Mouse (Mus musculus) stomach, embryonic 16.5 days (tissue): ENCODE results near the gene Fam57b. TPM values are rescaled to one million over a fixed set of nuclear protein-coding genes. Genes with fewer than 3 reads are reported as not detected.

Source experiments
- polyA plus RNA-seq: library from polyadenylated mRNA; unstranded; fragments of >200 nt; fragmentation: Nextera tagmentation; extraction: Ambion mirVana; gene quantifications from 2 replicates; pipeline ENCODE4 v1.2.1, GENCODE M21; 2015

Gene Fam57b
- polyA plus RNA-seq, 1 experiment from 2014 or later, result 1.1 TPM

Other genes starting within 250 kb of the Fam57b start
- 165 and 176 TPM in 2 replicates for gene Eif3c, start 231.3 kb upstream of the Fam57b start, polyA plus RNA-seq
- gene Apobr, start 212.7 kb upstream of the Fam57b start, polyA plus RNA-seq, result 1.4 and 2.2 TPM in 2 replicates
- 30.4 and 33.3 TPM in 2 replicates for gene Cln3, start 211.9 kb upstream of the Fam57b start, polyA plus RNA-seq
- gene Il27, start 202.7 kb upstream of the Fam57b start, polyA plus RNA-seq, result not detected in 2 replicates
- 133 and 141 TPM in 2 replicates for gene Nupr1, start 166.8 kb upstream of the Fam57b start, polyA plus RNA-seq
- gene Sgf29, start 148.4 kb upstream of the Fam57b start, polyA plus RNA-seq, result 40.4 and 47.6 TPM in 2 replicates
- 11.9 and 13.0 TPM in 2 replicates for gene Sult1a1, start 121.2 kb upstream of the Fam57b start, polyA plus RNA-seq
- 93.0 and 107 TPM in 2 replicates for gene Bola2, start 102.3 kb upstream of the Fam57b start, polyA plus RNA-seq
- gene Slx1b, start 101.9 kb upstream of the Fam57b start, polyA plus RNA-seq, result 9.0 and 9.5 TPM in 2 replicates
- 45.8 and 55.5 TPM in 2 replicates for gene Coro1a, start 89.9 kb upstream of the Fam57b start, polyA plus RNA-seq
- 94.8 and 109 TPM in 2 replicates for gene Mapk3, start 38.1 kb upstream of the Fam57b start, polyA plus RNA-seq
- gene Gdpd3, start 31.3 kb upstream of the Fam57b start, polyA plus RNA-seq, result 11.1 and 15.4 TPM in 2 replicates
- gene Ypel3, start 20.7 kb upstream of the Fam57b start, polyA plus RNA-seq, result 60.6 and 65.9 TPM in 2 replicates
- gene Tbx6, start 16.2 kb upstream of the Fam57b start, polyA plus RNA-seq, result 0.27 and 0.47 TPM in 2 replicates
- gene Ppp4c, start 5.2 kb upstream of the Fam57b start, polyA plus RNA-seq, result 180 and 192 TPM in 2 replicates
- gene 4930451I11Rik, start 34.0 kb downstream of the Fam57b start, polyA plus RNA-seq, result not detected in 2 replicates
- 0.89 TPM in 1 of 2 replicates, not detected in the other for gene Doc2a, start 49.7 kb downstream of the Fam57b start, polyA plus RNA-seq
- 22.9 and 24.4 TPM in 2 replicates for gene Hirip3, start 64.3 kb downstream of the Fam57b start, polyA plus RNA-seq
- gene Ino80e, start 64.7 kb downstream of the Fam57b start, polyA plus RNA-seq, result 62.2 and 64.8 TPM in 2 replicates
- gene Taok2, start 87.0 kb downstream of the Fam57b start, polyA plus RNA-seq, result 40.1 and 43.3 TPM in 2 replicates
- 30.2 and 34.1 TPM in 2 replicates for gene Tmem219, start 125.2 kb downstream of the Fam57b start, polyA plus RNA-seq
- 11.3 and 12.8 TPM in 2 replicates for gene Kctd13, start 131.2 kb downstream of the Fam57b start, polyA plus RNA-seq
- gene Asphd1, start 151.9 kb downstream of the Fam57b start, polyA plus RNA-seq, result 0.18 and 0.45 TPM in 2 replicates
- gene Sez6l2, start 152.9 kb downstream of the Fam57b start, polyA plus RNA-seq, result 1.3 and 1.9 TPM in 2 replicates
- gene Cdipt, start 178.2 kb downstream of the Fam57b start, polyA plus RNA-seq, result 110 and 125 TPM in 2 replicates
- 1.5 and 2.1 TPM in 2 replicates for gene Cdiptos, start 178.4 kb downstream of the Fam57b start, polyA plus RNA-seq
- gene Mvp, start 217.0 kb downstream of the Fam57b start, polyA plus RNA-seq, result 28.0 and 28.3 TPM in 2 replicates
- 0.36 TPM in 1 of 2 replicates, not detected in the other for gene Pagr1b, start 218.8 kb downstream of the Fam57b start, polyA plus RNA-seq
- gene Pagr1a, start 219.7 kb downstream of the Fam57b start, polyA plus RNA-seq, result 43.5 and 56.6 TPM in 2 replicates
- gene Gm42742, start 223.4 kb downstream of the Fam57b start, polyA plus RNA-seq, result 31.1 and 39.0 TPM in 2 replicates
- gene Prrt2, start 223.5 kb downstream of the Fam57b start, polyA plus RNA-seq, result 8.5 and 9.6 TPM in 2 replicates
- gene Maz, start 229.4 kb downstream of the Fam57b start, polyA plus RNA-seq, result 23.2 and 27.9 TPM in 2 replicates
- gene Kif22, start 244.8 kb downstream of the Fam57b start, polyA plus RNA-seq, result 91.5 and 92.2 TPM in 2 replicates